Mouse (Mus musculus) gastrocnemius, adult 8-10 months (tissue): ENCODE data around the gene Cct8l1. TPM values are rescaled to one million over a fixed set of nuclear protein-coding genes. Genes with fewer than 3 reads are reported as not detected.

Experiments
- DNase-seq, 2 experiments: peaks; one replicate each; pipeline ENCODE4 v3.0.0; 2022; ENCODE audit warnings: low spot score in 2 of 2
- total RNA-seq, 4 experiments: library from RNA; stranded (reverse); gene quantifications; 2 replicates each; pipeline ENCODE4 v1.2.4; 2022

Cct8l1 gene
- total RNA-seq: under 1 TPM in 2 of 4 experiments, not detected in 2; 0.17 to 0.29 TPM

GRCm38 (mm10) chr5:25515767-25516166 lies at the start of gene Cct8l1:
Cct8l1 (plus strand) TSS chr5:25516067.
- DNase-seq: no peak

- DNase-seq: no peak
These were observed 43.8 kb upstream of the Cct8l1 start for GRCm38 (mm10) chr5:25472070-25472469.

- no peak for DNase-seq
These were observed 40.1 kb upstream of the Cct8l1 start for GRCm38 (mm10) chr5:25475789-25476188.

GRCm38 (mm10) chr5:25478863-25479262 lies 37.0 kb upstream of the Cct8l1 start:
- no peak for DNase-seq

GRCm38 (mm10) chr5:25496652-25497051 lies 19.2 kb upstream of the Cct8l1 start:
- no peak for DNase-seq

- DNase-seq: no peak
These were observed 18.5 kb upstream of the Cct8l1 start for GRCm38 (mm10) chr5:25497369-25497719.

- DNase-seq: peak; percentile 41 to 56
These were observed 18.0 kb upstream of the Cct8l1 start for GRCm38 (mm10) chr5:25497720-25498345.

- DNase-seq: peak; percentile 64 to 76
These were observed 17.5 kb upstream of the Cct8l1 start, which contains the start of gene Kmt2c for GRCm38 (mm10) chr5:25498346-25498820. Kmt2c (minus strand) TSS chr5:25498783.

- peak in 1 of 2 experiments; percentile 74 for DNase-seq
These were observed 16.9 kb upstream of the Cct8l1 start for GRCm38 (mm10) chr5:25498821-25499422.

- DNase-seq: peak; percentile 97
These were observed 16.2 kb upstream of the Cct8l1 start for GRCm38 (mm10) chr5:25499423-25500398.

- DNase-seq: no peak
These were observed 15.2 kb upstream of the Cct8l1 start for GRCm38 (mm10) chr5:25500686-25501085.

GRCm38 (mm10) chr5:25506041-25506440 lies 9.8 kb upstream of the Cct8l1 start:
- no peak for DNase-seq

GRCm38 (mm10) chr5:25516301-25516895 lies 531 bp downstream of the Cct8l1 start:
- DNase-seq: no peak

GRCm38 (mm10) chr5:25517550-25517949 lies 1.7 kb downstream of the Cct8l1 start:
- no peak for DNase-seq

- DNase-seq: peak; percentile 40 to 73
These were observed 4.0 kb downstream of the Cct8l1 start for GRCm38 (mm10) chr5:25519820-25520219.

GRCm38 (mm10) chr5:25521461-25521860 lies 5.6 kb downstream of the Cct8l1 start:
- DNase-seq: no peak

- DNase-seq: peak; percentile 47 to 61
These were observed 10.2 kb downstream of the Cct8l1 start for GRCm38 (mm10) chr5:25526116-25526515.

GRCm38 (mm10) chr5:25526926-25527325 lies 11.1 kb downstream of the Cct8l1 start:
- peak; percentile 66 to 78 for DNase-seq

GRCm38 (mm10) chr5:25527971-25528370 lies 12.1 kb downstream of the Cct8l1 start:
- DNase-seq: no peak

- DNase-seq: no peak
These were observed 13.1 kb downstream of the Cct8l1 start for GRCm38 (mm10) chr5:25528851-25529528.
